Mouse (Mus musculus) embryonic fibroblast, embryonic 13.5 days (primary cell): ENCODE results near the gene Cd180.

Source experiments
- CTCF ChIP-seq: IDR thresholded peaks from 2 replicates; pipeline ENCODE4 v1.5.1; 2011; ENCODE audit warnings: mild to moderate bottlenecking, control low read depth, low read length, moderate library complexity, borderline replicate concordance; ENCODE audit not compliant: insufficient read depth
- POLR2A ChIP-seq: IDR thresholded peaks from 2 replicates; pipeline ENCODE4 v1.6.1; 2011; ENCODE audit warnings: low read depth, mild to moderate bottlenecking, control low read depth, low read length, moderate library complexity

- no peak for TF ChIP-seq CTCF
- no peak for TF ChIP-seq POLR2A
These were observed 8.5 kb upstream of the Cd180 start for GRCm38 (mm10) chr13:102684890-102685289.
